Mouse (Mus musculus) left cerebral cortex, adult 2 months (tissue): ENCODE measurements at regions not wholly inside any gene's neighbourhood (a gene's known extent, or its start where the extent isn't known, plus 50 kb on each side); places are given as distances from the start of the nearest gene placed in this dataset.
A peak's percentile ranks its signal among the peaks of the same experiment; 100 is the strongest.

Experiments used
- DNase-seq, 2 experiments: peaks; one replicate each; pipeline ENCODE4 v3.0.0; 2021 to 2022; ENCODE audit warnings: low spot score in 2 of 2, mixed read lengths in 1 of 2; ENCODE audit errors: extremely low spot score in 1 of 2
- H3K27ac ChIP-seq: fragments of 200-600 bp; 2 replicates; pipeline ENCODE4 v1.8.1; 2022
- H3K4me3 ChIP-seq: fragments of 200-600 bp; 2 replicates; pipeline ENCODE4 v1.8.1; 2022
- CTCF ChIP-seq: fragments of 200-600 bp; IDR thresholded peaks from 2 replicates; pipeline ENCODE4 v1.8.1; 2022; ENCODE audit warnings: antibody characterized with exemption, mild to moderate bottlenecking, moderate library complexity
- intact Hi-C: fragments of 180-260 bp; cut with DNase I; formaldehyde crosslinking; loops from one replicate; pipeline ENCODE4 v1.15.1; 2025

DNA sequence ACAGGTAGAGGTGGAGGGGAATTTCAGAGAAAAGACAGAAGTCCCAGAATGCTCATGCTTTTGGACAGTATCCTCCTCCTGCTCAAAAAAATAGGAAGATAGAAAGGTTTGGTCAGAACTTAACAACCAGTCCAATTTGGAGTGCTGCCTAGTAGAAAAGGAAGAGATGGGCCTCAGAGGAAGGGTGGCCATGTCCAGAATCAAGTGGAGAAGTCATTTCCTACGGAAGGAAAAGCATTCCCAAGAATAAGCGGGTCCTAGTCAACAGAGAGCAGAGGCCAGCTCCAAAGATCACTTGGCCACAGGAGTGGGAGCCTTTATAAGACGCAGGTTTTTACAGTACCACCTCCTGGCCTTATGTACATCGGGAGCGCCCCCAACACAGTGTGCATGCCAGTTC is 125.3 kb upstream of the Ccdc122 start:
- no peak for TF ChIP-seq CTCF
- Histone ChIP-seq H3K4me3 (no peak overlapping the region), H3K27ac (no peak overlapping the region)
- intact Hi-C loops: no loop called here
- DNase-seq: no peak

DNA sequence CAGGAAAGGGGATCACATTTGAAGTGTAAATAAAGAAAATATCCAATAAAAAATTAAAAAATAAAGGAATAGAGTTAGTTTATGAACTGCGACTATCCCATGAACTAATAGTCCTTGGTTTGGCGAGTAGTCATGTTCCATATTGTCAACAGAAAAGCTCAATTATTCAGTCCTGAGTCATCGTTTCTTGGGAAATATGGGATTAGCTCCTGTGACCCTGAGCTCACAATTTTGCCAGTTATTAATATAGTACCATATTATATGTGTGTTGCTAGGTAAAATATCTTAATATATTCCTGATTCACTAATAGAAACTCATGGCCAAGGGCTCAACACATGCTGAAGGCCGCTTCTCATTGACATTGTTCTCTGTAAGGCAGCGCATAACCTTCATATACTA is 126.4 kb upstream of the Ccdc122 start:
- no peak for DNase-seq
- Histone ChIP-seq H3K27ac (no peak overlapping the region), H3K4me3 (no peak overlapping the region)
- no peak for TF ChIP-seq CTCF
- intact Hi-C loops: no loop called here

GRCm38 (mm10) chr14:76907941-76908340 is 128.6 kb upstream of the Ccdc122 start:
- no peak for DNase-seq
- Histone ChIP-seq H3K27ac (no peak overlapping the region), H3K4me3 (no peak overlapping the region)
- no peak for TF ChIP-seq CTCF
- intact Hi-C loops: no loop called here

GRCm38 (mm10) chr14:76902962-76903757 is 133.4 kb upstream of the Ccdc122 start:
- H3K27ac ChIP-seq: no peak overlapping the region
- DNase-seq: no peak
- TF ChIP-seq CTCF: no peak
- intact Hi-C loops: no loop called here
- H3K4me3 ChIP-seq: no peak overlapping the region

- no peak overlapping the region for H3K4me3 ChIP-seq
- intact Hi-C loops: no loop called here
- no peak overlapping the region for H3K27ac ChIP-seq
- TF ChIP-seq CTCF: no peak
- DNase-seq: no peak
Observed at GRCm38 (mm10) chr14:76901490-76901889, 135.1 kb upstream of the Ccdc122 start.

DNA sequence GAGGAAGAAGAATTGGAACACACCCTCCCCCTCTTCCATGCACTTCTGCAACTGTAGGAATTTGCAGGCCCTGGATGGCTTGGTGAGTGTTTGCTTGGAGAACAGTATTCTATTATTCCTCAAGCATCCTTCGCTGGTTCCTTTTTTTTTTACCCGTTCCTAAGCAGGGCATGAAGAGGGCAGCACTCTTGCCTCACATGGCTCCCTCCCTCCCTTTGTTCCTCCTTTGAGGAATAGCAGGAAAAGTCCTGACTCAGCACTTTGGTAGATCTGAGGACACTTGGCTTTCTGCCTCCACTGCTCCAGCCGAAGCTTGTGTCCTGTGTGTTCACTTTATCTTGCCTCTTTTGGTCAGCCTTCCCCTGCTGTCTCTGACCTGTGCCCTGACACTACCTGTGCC is 137.2 kb upstream of the Ccdc122 start:
- no peak for DNase-seq
- intact Hi-C loops: loop anchor here (5.0 kb wide), 1 partner anchor 108 kb away; no protein-coding TSS in a partner anchor
- no peak overlapping the region for H3K27ac ChIP-seq
- no peak overlapping the region for H3K4me3 ChIP-seq
- TF ChIP-seq CTCF: no peak

DNA sequence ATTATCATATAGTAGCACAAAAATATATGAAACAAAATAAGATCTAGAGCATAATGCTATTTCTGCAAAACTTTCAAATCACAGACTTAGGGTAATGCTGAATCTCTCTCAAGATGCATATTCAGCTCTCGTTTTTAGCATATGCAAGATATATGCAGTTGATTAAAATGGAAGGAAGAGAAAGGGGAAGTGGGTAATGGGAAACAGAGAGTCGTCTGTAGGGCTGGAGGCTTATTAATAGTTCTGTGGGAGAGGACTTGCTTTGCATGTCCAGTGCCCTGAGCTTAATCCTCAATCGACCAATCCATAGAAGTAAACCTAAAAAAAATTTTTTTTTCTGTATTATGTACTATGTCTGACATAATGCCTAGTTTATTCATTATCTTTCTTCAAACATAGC is 148.9 kb upstream of the Ccdc122 start:
- no peak for TF ChIP-seq CTCF
- Histone ChIP-seq H3K4me3 (no peak overlapping the region), H3K27ac (peak overlapping the region; percentile 64)
- no peak for DNase-seq
- intact Hi-C loops: loop anchor here (5.0 kb wide), 1 partner anchor 65 kb away; no protein-coding TSS in a partner anchor

DNA sequence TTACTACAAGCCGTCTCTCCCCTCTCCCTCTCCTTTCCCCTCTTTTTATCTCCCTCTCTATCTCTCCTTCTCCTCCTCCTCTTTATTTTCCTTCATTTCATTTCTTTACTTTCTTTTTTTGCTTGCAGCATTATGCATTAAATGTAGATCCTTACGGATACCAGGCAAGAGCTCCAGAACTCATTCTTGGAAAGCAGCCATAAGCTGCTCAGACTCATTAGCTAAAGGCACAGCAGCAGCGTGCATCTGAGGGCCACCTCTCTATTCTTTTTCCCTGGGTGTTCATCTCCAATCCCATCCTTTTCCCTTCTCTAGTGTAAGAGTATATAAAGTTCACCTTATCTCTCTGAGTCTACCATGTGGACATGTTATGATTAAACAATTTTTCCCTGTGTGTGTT is 149.4 kb upstream of the Ccdc122 start:
- no peak for TF ChIP-seq CTCF
- Histone ChIP-seq H3K27ac (peak overlapping the region; percentile 64; the same call in 1 of the 2 replicates), H3K4me3 (no peak overlapping the region)
- intact Hi-C loops: loop anchor here (5.0 kb wide), 1 partner anchor 65 kb away; no protein-coding TSS in a partner anchor
- no peak for DNase-seq

DNA sequence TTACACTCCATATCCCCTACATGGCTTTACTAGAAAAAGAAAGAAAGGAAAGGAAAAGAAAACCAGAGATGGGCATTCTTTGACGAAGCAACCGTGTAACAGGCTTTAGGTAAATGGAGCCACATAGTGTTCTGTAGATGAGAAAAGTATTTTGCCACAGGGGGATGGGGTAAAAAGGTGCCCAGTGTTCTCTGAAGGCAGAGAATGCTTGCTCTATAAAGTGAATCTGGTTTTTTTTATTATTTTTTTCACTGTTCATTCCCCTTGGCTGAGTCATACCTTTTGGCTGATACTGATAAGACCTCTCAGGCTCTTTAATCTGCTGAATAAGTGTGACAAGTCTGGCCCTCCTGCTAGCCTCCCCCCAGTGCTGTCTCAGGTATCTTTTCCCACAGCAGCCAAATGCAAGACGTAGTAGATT is 153.3 kb upstream of the Ccdc122 start:
- DNase-seq: no peak
- no peak overlapping the region for H3K4me3 ChIP-seq
- intact Hi-C loops: no loop called here
- H3K27ac ChIP-seq: no peak overlapping the region
- no peak for TF ChIP-seq CTCF

DNA sequence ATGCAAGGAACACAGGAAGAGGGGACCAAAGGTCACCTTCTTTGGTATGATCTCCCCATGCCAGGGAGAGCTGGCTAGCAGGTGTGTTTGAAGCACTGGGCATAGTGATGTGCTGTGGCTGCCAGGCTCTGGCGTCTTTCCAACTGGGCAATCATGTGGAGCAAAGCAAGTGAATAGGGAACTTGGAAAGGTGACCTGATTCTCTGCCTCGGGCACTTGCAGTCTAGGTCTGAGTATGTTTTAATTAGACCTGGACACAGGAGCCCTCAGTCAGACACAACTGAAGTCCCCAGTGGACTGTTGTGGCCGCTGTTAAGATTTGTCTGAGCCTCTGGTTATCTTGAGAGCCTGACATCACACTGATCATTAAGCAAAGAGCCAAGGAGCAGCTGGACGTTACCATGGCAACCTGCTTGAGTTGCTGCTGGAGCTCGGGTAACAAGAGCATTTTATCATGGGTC is 153.8 kb upstream of the Ccdc122 start:
- H3K27ac ChIP-seq: no peak overlapping the region
- intact Hi-C loops: no loop called here
- TF ChIP-seq CTCF: no peak
- H3K4me3 ChIP-seq: no peak overlapping the region
- DNase-seq: peak in 1 of 2 experiments; percentile 25

DNA sequence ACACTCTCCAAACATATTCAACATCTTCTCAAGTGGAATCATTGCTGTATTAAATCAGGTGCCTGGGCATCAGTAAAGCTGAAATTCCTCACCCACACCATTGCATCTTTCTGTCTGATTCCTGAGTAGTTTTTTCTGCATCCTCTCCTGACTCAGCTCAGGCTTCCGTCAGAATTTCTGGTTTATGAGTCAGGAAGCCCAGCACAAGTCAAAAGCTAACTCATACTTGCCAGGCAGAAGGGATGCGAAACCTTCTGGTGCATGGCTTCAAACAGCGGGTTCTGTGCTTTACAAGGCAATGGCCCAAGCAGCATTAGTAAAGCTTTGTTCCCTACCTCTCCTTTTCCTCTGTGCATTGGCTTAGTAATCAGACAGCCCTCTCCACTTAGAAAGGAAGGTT is 155.7 kb upstream of the Ccdc122 start:
- DNase-seq: peak in 1 of 2 experiments; percentile 19
- H3K27ac ChIP-seq: peak overlapping the region; percentile 51; the same call in 1 of the 2 replicates
- H3K4me3 ChIP-seq: no peak overlapping the region
- no peak for TF ChIP-seq CTCF
- intact Hi-C loops: no loop called here

- DNase-seq: no peak
- no peak overlapping the region for H3K27ac ChIP-seq
- intact Hi-C loops: loop anchor here (2.0 to 5.0 kb wide), 3 partner anchors 59 to 320 kb away; partner anchors contain the start of gene Serp2
- no peak for TF ChIP-seq CTCF
- no peak overlapping the region for H3K4me3 ChIP-seq
Observed at GRCm38 (mm10) chr14:76877306-76877705, 159.3 kb upstream of the Ccdc122 start.
